Mouse (Mus musculus) spleen, postnatal 4 days (tissue): Measurements from ENCODE around the gene Lrpprc.
A peak's percentile ranks its signal among the peaks of the same experiment; 100 is the strongest.
"Not testable (repeated sequence)": the region's sequence is repeated elsewhere in the genome, so short reads cannot be mapped to it uniquely, and the experiment has no call there.

Experiments
- DNase-seq, 2 experiments: peaks; one replicate each; pipeline ENCODE4 v3.0.0; 2022; ENCODE audit warnings: low spot score in 2 of 2

Lrpprc gene

GRCm38 (mm10) chr17:84790447-84791098 is at the start of gene Lrpprc:
Gene Lrpprc (minus strand): TSS chr17:84790789.
- peak; percentile 94 to 98 for DNase-seq

- peak in 1 of 2 experiments; percentile 35 for DNase-seq
These were observed 47.2 kb upstream of the Lrpprc start for GRCm38 (mm10) chr17:84837780-84838179.

- no peak for DNase-seq
These were observed 44.7 kb upstream of the Lrpprc start for GRCm38 (mm10) chr17:84835249-84835648.

- DNase-seq: no peak
These were observed 41.8 kb upstream of the Lrpprc start for GRCm38 (mm10) chr17:84832346-84832745.

GRCm38 (mm10) chr17:84828301-84828700 is 37.7 kb upstream of the Lrpprc start:
- no peak for DNase-seq

- no peak for DNase-seq
These were observed 30.0 kb upstream of the Lrpprc start for GRCm38 (mm10) chr17:84820603-84821002.

GRCm38 (mm10) chr17:84818390-84818789 is 27.8 kb upstream of the Lrpprc start:
- no peak for DNase-seq

- DNase-seq: no peak
These were observed 25.4 kb upstream of the Lrpprc start for GRCm38 (mm10) chr17:84816014-84816461.

GRCm38 (mm10) chr17:84814905-84815304 is 24.3 kb upstream of the Lrpprc start:
- DNase-seq: no peak

GRCm38 (mm10) chr17:84814192-84814591 is 23.6 kb upstream of the Lrpprc start:
- not testable (repeated sequence) for DNase-seq

GRCm38 (mm10) chr17:84792006-84792405 is 1.4 kb upstream of the Lrpprc start:
- no peak for DNase-seq

GRCm38 (mm10) chr17:84791156-84791555 is 567 bp upstream of the Lrpprc start:
- no peak for DNase-seq

- no peak for DNase-seq
These were observed 546 bp downstream of the Lrpprc start for GRCm38 (mm10) chr17:84790043-84790442.

GRCm38 (mm10) chr17:84788376-84789125 is 2.0 kb downstream of the Lrpprc start:
- no peak for DNase-seq

GRCm38 (mm10) chr17:84787477-84787876 is 3.1 kb downstream of the Lrpprc start:
- no peak for DNase-seq

- DNase-seq: no peak
These were observed 3.7 kb downstream of the Lrpprc start for GRCm38 (mm10) chr17:84786911-84787310.

- DNase-seq: no peak
These were observed 5.4 kb downstream of the Lrpprc start for GRCm38 (mm10) chr17:84785176-84785575.

- DNase-seq: no peak
These were observed 7.1 kb downstream of the Lrpprc start for GRCm38 (mm10) chr17:84783491-84783890.

- no peak for DNase-seq
These were observed 10.3 kb downstream of the Lrpprc start for GRCm38 (mm10) chr17:84780321-84780720.

- no peak for DNase-seq
These were observed 12.1 kb downstream of the Lrpprc start for GRCm38 (mm10) chr17:84778477-84778978.

- peak in 1 of 2 experiments; percentile 34 for DNase-seq
These were observed 14.1 kb downstream of the Lrpprc start for GRCm38 (mm10) chr17:84776362-84777000.

GRCm38 (mm10) chr17:84775291-84775690 is 15.3 kb downstream of the Lrpprc start:
- no peak for DNase-seq
